Mouse (Mus musculus) stomach, postnatal 0 days (tissue): Measurements from ENCODE around the gene Tm9sf4. TPM values are rescaled to one million over a fixed set of nuclear protein-coding genes. Genes with fewer than 3 reads are reported as not detected.

ENCODE experiments used
- ATAC-seq: fragments of 200-750 bp; cut with Nextera tagmentation; 2 replicates; pipeline ENCODE4 v1.8.0; 2017; ENCODE audit not compliant: low FRiP score, low TSS enrichment
- DNase-seq: peaks from one replicate; pipeline ENCODE4 v3.0.0-alpha.2; 2016; ENCODE audit warnings: low spot score
- H3K27ac ChIP-seq: fragments of 300-500 bp; sonication (generic); replicated peaks from 2 replicates; pipeline ENCODE4 v1.5.1; 2014; ENCODE audit warnings: mild to moderate bottlenecking, control low read depth
- H3K27me3 ChIP-seq: fragments of 300-500 bp; sonication (generic); 2 replicates; pipeline ENCODE4 v1.6.1; 2014; ENCODE audit warnings: low read length; ENCODE audit not compliant: control insufficient read depth, insufficient read depth
- H3K36me3 ChIP-seq: fragments of 300-500 bp; sonication (generic); 2 replicates; pipeline ENCODE4 v1.6.1; 2014; ENCODE audit warnings: low read length, mixed read lengths; ENCODE audit not compliant: control insufficient read depth, insufficient read depth
- H3K4me1 ChIP-seq: fragments of 300-500 bp; sonication (generic); replicated peaks from 2 replicates; pipeline ENCODE4 v1.6.1; 2014; ENCODE audit warnings: antibody characterized with exemption; ENCODE audit not compliant: control insufficient read depth, insufficient read depth
- H3K4me2 ChIP-seq: fragments of 300-500 bp; sonication (generic); replicated peaks from 2 replicates; pipeline ENCODE4 v1.6.1; 2014; ENCODE audit warnings: low read depth, mild to moderate bottlenecking, control low read depth, moderate library complexity
- H3K4me3 ChIP-seq: fragments of 300-500 bp; sonication (generic); 2 replicates; pipeline ENCODE4 v1.5.1; 2014; ENCODE audit warnings: low read depth, low read length, control low read depth
- H3K9ac ChIP-seq: fragments of 300-500 bp; sonication (generic); 2 replicates; pipeline ENCODE4 v1.6.1; 2014; ENCODE audit warnings: mild to moderate bottlenecking, low read length, control low read depth, mixed read lengths
- H3K9me3 ChIP-seq: fragments of 300-500 bp; sonication (generic); 2 replicates; pipeline ENCODE4 v1.6.1; 2016; ENCODE audit warnings: low read length; ENCODE audit not compliant: control insufficient read depth
- CTCF ChIP-seq: IDR thresholded peaks from 2 replicates; pipeline ENCODE4 v1.5.1; 2016; ENCODE audit warnings: antibody characterized with exemption, low read depth, mild to moderate bottlenecking, moderate library complexity
- EP300 ChIP-seq: optimal IDR thresholded peaks from 2 replicates; pipeline ENCODE3; 2016; ENCODE audit warnings: antibody characterized with exemption
- WGBS: fragments of 180-500 bp; shearing (Covaris S2); extraction: QIAGEN DNeasy Blood & Tissue Kit; methylation state at CpG from one replicate; pipeline ENCODE4 v1.1.7; 2014; 5-methylcytosine and 5-hydroxymethylcytosine counted together
- polyA plus RNA-seq: library from polyadenylated mRNA; unstranded; fragments of >200 nt; fragmentation: Nextera tagmentation; extraction: Ambion mirVana; gene quantifications from 2 replicates; pipeline ENCODE4 v1.2.1, GENCODE M21; 2015

Gene Tm9sf4
- polyA plus RNA-seq, 1 experiment from 2014 or later, result 45.6 TPM

GRCm38 (mm10) chr2:153221620-153222019 lies 60.5 kb downstream of the Tm9sf4 start:
- Histone ChIP-seq H3K27ac (no peak overlapping the region), H3K9ac (no peak overlapping the region), H3K36me3 (0 out of 2 replicates have a peak, but pooled peaks cover 2% of the 10 kb centered on the region), H3K27me3 (no peaks in the 10 kb centered on the region), H3K9me3 (no peaks in the 10 kb centered on the region), H3K4me1 (peaks cover 3% of the 10 kb centered on the region; the same call in 1 of the 2 replicates), H3K4me3 (no peak overlapping the region), H3K4me2 (no peak overlapping the region)
- no peak for DNase-seq
- WGBS, result 85% methylated on average over 4 of the region's 4 CpGs
- no peak for TF ChIP-seq CTCF
- TF ChIP-seq EP300, result no peak
- ATAC-seq, result no peak

- no peaks in the 10 kb centered on the region for H3K9me3 ChIP-seq
- H3K4me1 ChIP-seq, result peaks cover 3% of the 10 kb centered on the region; the same call in 1 of the 2 replicates
- no peak overlapping the region for H3K4me3 ChIP-seq
- no peak overlapping the region for H3K4me2 ChIP-seq
- no peak for TF ChIP-seq CTCF
- no peak for TF ChIP-seq EP300
- H3K27me3 ChIP-seq, result no peaks in the 10 kb centered on the region
- ATAC-seq, result no peak
- 0 out of 2 replicates have a peak, but pooled peaks cover 2% of the 10 kb centered on the region for H3K36me3 ChIP-seq
- no peak overlapping the region for H3K9ac ChIP-seq
- DNase-seq, result no peak
- H3K27ac ChIP-seq, result no peak overlapping the region
Observed at GRCm38 (mm10) chr2:153222130-153222529, 61.0 kb downstream of the Tm9sf4 start.

DNA sequence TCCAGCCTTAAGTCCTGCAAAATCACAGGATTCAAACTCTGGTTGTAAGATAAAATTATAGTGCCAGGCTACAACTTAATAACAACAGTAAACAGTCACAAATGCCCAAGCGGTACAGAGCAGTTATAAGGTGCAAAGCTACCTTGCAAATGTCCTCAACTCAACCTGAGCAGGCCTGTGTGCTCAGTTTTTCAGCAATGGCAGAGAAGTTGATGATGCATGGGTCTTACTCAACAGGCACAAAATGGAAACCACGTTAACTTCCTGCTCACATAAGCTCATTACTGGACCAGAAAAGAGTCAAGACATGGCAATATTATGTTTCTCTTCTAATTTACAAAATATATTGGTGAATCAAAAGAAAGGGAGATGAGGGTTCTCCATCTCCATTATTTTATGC lies 61.5 kb downstream of the Tm9sf4 start:
- TF ChIP-seq EP300 (no peak), CTCF (no peak)
- ATAC-seq (no peak), DNase-seq (no peak)
- Histone ChIP-seq H3K36me3 (0 out of 2 replicates have a peak, but pooled peaks cover 2% of the 10 kb centered on the region), H3K4me1 (peaks cover 3% of the 10 kb centered on the region; the same call in 1 of the 2 replicates), H3K27me3 (no peaks in the 10 kb centered on the region), H3K9ac (no peak overlapping the region), H3K4me3 (no peak overlapping the region), H3K4me2 (no peak overlapping the region), H3K27ac (no peak overlapping the region), H3K9me3 (no peaks in the 10 kb centered on the region)
- 87% methylated on average over 2 of the region's 2 CpGs for WGBS

DNA sequence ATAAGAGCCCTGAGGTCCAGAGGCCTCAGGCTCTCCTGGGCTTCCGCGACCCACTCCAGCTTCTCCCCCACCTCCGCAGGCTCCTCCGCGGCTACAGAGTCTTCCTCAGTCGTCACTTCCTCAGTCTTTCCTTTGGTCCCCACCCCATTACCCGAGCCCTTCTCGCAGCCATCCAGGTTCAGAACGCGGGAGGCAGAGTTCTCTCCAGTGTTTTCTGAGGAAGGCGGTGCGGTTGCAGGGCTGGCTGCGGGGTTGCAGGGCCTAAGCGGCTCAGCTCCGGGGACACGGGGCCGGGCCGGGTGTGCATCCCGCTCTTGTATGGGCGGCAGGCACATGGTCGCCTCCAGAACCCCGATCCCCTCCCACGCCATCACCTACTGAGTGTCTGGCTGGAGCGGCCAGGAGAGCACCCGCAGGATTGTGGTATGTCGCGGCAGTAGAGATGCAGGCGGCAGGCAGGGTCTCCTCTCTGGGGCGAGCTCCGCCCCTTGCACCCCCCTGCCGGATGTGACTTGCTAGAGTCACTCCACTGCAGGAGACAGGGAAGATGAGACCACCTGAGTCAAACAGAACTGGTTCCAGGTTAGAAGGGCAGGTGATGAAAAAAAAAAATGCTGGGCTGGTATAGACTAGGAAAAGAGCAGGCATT lies 64.0 kb downstream of the Tm9sf4 start, which contains the start of gene Tspyl3:
TSS of gene Tspyl3 (minus strand) at position 496 of the 649 bp plus-strand sequence.
- TF ChIP-seq CTCF, result no peak
- TF ChIP-seq EP300, result no peak
- Histone ChIP-seq H3K36me3 (peaks cover 10% of the 10 kb centered on the region; the same call in 1 of the 2 replicates), H3K9me3 (no peaks in the 10 kb centered on the region), H3K9ac (peak within 1 kb of the TSS; percentile 78), H3K4me1 (peaks cover 3% of the 10 kb centered on the region; the same call in 1 of the 2 replicates), H3K27me3 (no peaks in the 10 kb centered on the region), H3K27ac (peak within 1 kb of the TSS; percentile 53), H3K4me2 (peak within 1 kb of the TSS; percentile 82), H3K4me3 (peak within 1 kb of the TSS; percentile 57)
- DNase-seq, result peak; percentile 38
- 4% methylated on average over 31 of the region's 31 CpGs for WGBS
- ATAC-seq, result peak; percentile 13; the same call in 1 of the 2 replicates

DNA sequence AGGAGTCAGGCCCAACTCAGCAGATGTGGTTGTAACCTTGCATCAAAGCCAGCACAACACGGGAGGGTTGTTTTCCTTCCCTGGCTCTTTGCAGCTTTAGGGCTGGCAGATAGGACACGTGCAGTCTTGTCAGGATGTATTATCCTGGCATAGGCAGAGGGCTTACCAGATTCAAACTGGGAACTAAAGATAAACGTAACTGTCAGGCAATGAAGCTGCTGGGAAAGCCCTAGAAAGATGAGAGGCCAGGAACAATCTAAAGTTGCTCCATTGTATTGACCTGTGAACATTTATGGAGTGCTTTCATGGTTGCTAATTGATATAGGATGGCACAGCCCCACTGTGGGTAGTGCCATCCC lies 64.5 kb downstream of the Tm9sf4 start:
- Histone ChIP-seq H3K27me3 (no peaks in the 10 kb centered on the region), H3K27ac (peak overlapping the region; percentile 53), H3K9me3 (no peaks in the 10 kb centered on the region), H3K4me3 (peak overlapping the region; percentile 57), H3K9ac (peak overlapping the region; percentile 78), H3K4me2 (peak overlapping the region; percentile 82), H3K36me3 (peaks cover 10% of the 10 kb centered on the region; the same call in 1 of the 2 replicates), H3K4me1 (peaks cover 3% of the 10 kb centered on the region; the same call in 1 of the 2 replicates)
- 6% methylated on average over 3 of the region's 3 CpGs for WGBS
- ATAC-seq, result no peak
- DNase-seq, result no peak
- no peak for TF ChIP-seq EP300
- no peak for TF ChIP-seq CTCF

DNA sequence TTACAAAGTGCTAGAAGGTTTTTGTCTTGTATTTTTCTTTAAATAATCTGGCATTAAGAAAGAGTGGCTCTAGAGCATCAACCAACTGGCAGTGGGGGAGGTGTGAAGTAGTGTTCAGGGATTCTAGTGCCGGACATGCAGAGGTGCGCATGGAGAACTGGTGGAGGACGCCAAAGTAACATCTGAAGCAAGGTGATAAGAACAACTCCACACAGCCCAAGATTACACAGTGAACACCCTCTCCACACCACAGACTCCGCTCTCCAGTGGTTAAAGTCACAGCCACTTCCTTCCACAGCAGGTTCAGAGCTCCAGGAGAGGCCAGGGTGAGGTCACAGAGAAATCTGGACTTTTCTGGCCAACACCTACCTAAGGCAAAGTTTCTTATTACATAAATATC lies 66.9 kb downstream of the Tm9sf4 start:
- WGBS, result 89% methylated on average over 4 of the region's 4 CpGs
- DNase-seq (no peak), ATAC-seq (peak; percentile 51; the same call in 1 of the 2 replicates)
- no peak for TF ChIP-seq EP300
- H3K4me1 ChIP-seq, result peaks cover 3% of the 10 kb centered on the region; the same call in 1 of the 2 replicates
- no peaks in the 10 kb centered on the region for H3K27me3 ChIP-seq
- no peaks in the 10 kb centered on the region for H3K9me3 ChIP-seq
- no peak overlapping the region for H3K27ac ChIP-seq
- H3K4me2 ChIP-seq, result no peak overlapping the region
- H3K4me3 ChIP-seq, result no peak overlapping the region
- H3K36me3 ChIP-seq, result peaks cover 22% of the 10 kb centered on the region
- no peak overlapping the region for H3K9ac ChIP-seq
